Mouse (Mus musculus): Measurements from ENCODE around the gene Kctd13. TPM values are rescaled to one million over a fixed set of nuclear protein-coding genes. Genes with fewer than 3 reads are reported as not detected.

The Kctd13 gene
- polyA plus RNA-seq, 1 experiment = 21.5 TPM

DNA sequence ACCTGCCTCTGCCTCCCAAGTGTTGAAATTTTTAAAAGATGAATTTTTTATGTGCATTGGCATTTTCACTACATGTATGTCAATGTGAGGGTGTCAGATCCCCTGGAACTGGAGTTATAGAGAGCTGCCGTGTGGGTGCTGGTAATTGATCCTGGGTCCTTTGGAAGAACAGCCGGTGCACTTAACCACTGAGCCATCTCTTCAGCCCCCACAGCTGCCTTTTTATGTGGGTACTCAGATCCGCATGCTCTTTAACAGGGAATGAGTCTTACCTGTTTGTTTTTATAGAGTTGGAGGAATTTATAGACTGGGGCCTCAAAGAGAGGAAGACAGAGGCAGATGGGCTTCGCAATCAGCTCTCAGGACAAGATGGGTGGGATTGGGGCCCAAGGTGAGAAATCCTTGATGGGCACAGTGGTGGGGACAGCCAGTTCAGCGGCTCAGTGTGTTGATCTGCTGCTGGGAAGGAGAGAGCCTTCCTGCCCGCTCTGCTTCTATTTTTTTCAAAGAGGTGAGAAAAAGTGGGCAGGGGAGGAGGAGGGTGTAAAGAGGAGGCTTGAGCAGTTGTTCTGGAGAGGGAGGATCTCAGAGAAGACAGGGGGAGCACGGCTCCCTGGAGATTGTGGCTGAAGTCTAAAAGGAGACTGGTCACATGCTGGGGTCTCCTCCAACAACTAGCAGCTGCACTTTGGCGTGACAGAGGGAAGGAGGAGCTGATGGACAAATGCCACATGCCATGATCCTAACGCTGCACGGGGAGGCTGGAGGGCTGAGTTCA is 56.2 kb downstream of the Kctd13 start:
- Histone ChIP-seq H3K27me3 (ENCODE audit: control insufficient read depth, insufficient read depth, low read length) (no peaks in the 10 kb centered on the region), H3K4me1 (ENCODE audit: control insufficient read depth, insufficient read depth, insufficient read length) (no peaks in the 10 kb centered on the region), H3K4me3 (ENCODE audit: extremely low read depth, insufficient read depth, insufficient read length) (no peak overlapping the region), H3K36me3 (ENCODE audit: control insufficient read depth, insufficient read depth, low read length) (peaks cover 30% of the 10 kb centered on the region), H3K27ac (ENCODE audit: insufficient read depth, low read length) (no peak overlapping the region)
- DNase-seq (ENCODE audit: low read depth in 1 of 2, low spot score in 2 of 2) = no peak
- no peak for TF ChIP-seq CTCF (IDR thresholded peaks at IDR 0.05; ENCODE audit: extremely low read depth, insufficient read depth, insufficient read length, insufficient replicate concordance)
- TF ChIP-seq POLR2A (IDR thresholded peaks at IDR 0.05; ENCODE audit: low read depth, low read length) = no peak
- 77% methylated on average over 10 of the region's 10 CpGs for WGBS

DNA sequence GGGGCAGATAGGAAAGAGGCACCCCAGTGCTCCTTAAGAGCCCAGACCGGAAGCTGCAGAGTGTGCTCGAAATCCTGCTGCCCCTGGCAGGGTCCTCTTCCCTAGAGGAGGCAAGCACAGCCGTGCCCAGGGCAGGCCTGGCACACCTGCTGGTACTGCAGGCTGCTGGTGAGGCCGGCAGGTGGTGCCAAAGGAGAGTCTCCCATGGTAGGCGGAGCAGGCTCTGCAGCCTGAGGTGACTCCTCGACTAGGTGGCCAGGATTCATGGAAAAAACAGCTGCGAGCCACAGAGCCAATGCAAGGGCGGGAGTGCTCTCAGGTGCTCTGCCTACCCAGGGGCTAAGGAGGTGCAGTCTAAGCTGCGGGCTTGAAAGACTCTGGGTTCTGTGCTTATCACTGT is 57.6 kb downstream of the Kctd13 start:
- no peak for DNase-seq (ENCODE audit: low read depth in 1 of 2, low spot score in 2 of 2)
- peak; percentile 55; the same call in 1 of the 2 replicates for TF ChIP-seq CTCF (IDR thresholded peaks at IDR 0.05; ENCODE audit: extremely low read depth, insufficient read depth, insufficient read length, insufficient replicate concordance)
- no peak for TF ChIP-seq POLR2A (IDR thresholded peaks at IDR 0.05; ENCODE audit: low read depth, low read length)
- Histone ChIP-seq H3K4me1 (ENCODE audit: control insufficient read depth, insufficient read depth, insufficient read length) (no peaks in the 10 kb centered on the region), H3K27me3 (ENCODE audit: control insufficient read depth, insufficient read depth, low read length) (no peaks in the 10 kb centered on the region), H3K27ac (ENCODE audit: insufficient read depth, low read length) (no peak overlapping the region), H3K4me3 (ENCODE audit: extremely low read depth, insufficient read depth, insufficient read length) (no peak overlapping the region), H3K36me3 (ENCODE audit: control insufficient read depth, insufficient read depth, low read length) (peaks cover 24% of the 10 kb centered on the region)
- 61% methylated on average over 9 of the region's 9 CpGs for WGBS

DNA sequence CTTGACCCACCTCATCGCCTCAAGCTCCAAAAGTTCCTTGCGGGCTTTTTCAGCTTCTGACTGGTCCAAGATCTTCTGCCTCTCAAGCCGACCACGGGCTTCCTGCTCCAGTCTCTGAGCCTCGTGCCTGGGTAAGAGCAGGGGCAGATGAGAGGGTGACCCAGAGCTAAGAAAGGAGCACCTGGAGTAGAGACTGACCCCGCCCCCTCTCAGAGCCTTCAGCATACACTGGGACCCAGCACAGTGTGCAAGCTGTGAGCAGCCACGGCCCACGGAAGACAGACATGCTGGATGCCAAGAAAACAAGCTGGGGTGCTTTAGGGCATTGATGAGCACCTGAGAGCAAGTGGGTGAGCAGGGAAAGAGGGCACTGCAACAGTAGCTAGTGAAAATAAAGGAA is 60.1 kb downstream of the Kctd13 start:
- Histone ChIP-seq H3K4me3 (ENCODE audit: extremely low read depth, insufficient read depth, insufficient read length) (no peak overlapping the region), H3K4me1 (ENCODE audit: control insufficient read depth, insufficient read depth, insufficient read length) (no peaks in the 10 kb centered on the region), H3K36me3 (ENCODE audit: control insufficient read depth, insufficient read depth, low read length) (peaks cover 26% of the 10 kb centered on the region), H3K27me3 (ENCODE audit: control insufficient read depth, insufficient read depth, low read length) (no peaks in the 10 kb centered on the region), H3K27ac (ENCODE audit: insufficient read depth, low read length) (no peak overlapping the region)
- WGBS = 81% methylated on average over 8 of the region's 8 CpGs
- no peak for TF ChIP-seq CTCF (IDR thresholded peaks at IDR 0.05; ENCODE audit: extremely low read depth, insufficient read depth, insufficient read length, insufficient replicate concordance)
- no peak for TF ChIP-seq POLR2A (IDR thresholded peaks at IDR 0.05; ENCODE audit: low read depth, low read length)
- DNase-seq (ENCODE audit: low read depth in 1 of 2, low spot score in 2 of 2) = no peak

Other genes with a start within 250 kb of the Kctd13 start
- 37.4 and 51.8 TPM in 2 replicates for gene Bola2, start 233.5 kb upstream of the Kctd13 start, polyA plus RNA-seq (2012; rRNA removed)
- gene Slx1b, start 233.1 kb upstream of the Kctd13 start, polyA plus RNA-seq (2012; rRNA removed) = 13.2 and 19.5 TPM in 2 replicates
- gene Coro1a, start 221.1 kb upstream of the Kctd13 start, polyA plus RNA-seq (2012; rRNA removed) = 1,755 and 1,932 TPM in 2 replicates
- 97.0 and 108 TPM in 2 replicates for gene Mapk3, start 169.3 kb upstream of the Kctd13 start, polyA plus RNA-seq (2012; rRNA removed)
- gene Gdpd3, start 162.5 kb upstream of the Kctd13 start, polyA plus RNA-seq (2012; rRNA removed) = 7.7 and 62.7 TPM in 2 replicates
- 393 and 605 TPM in 2 replicates for gene Ypel3, start 151.9 kb upstream of the Kctd13 start, polyA plus RNA-seq (2012; rRNA removed)
- gene Tbx6, start 147.4 kb upstream of the Kctd13 start, polyA plus RNA-seq (2012; rRNA removed) = 16.6 and 17.9 TPM in 2 replicates
- gene Ppp4c, start 136.4 kb upstream of the Kctd13 start, polyA plus RNA-seq (2012; rRNA removed) = 175 and 184 TPM in 2 replicates
- 0.30 and 0.62 TPM in 2 replicates for gene Fam57b, start 131.2 kb upstream of the Kctd13 start, polyA plus RNA-seq (2012; rRNA removed)
- gene 4930451I11Rik, start 97.2 kb upstream of the Kctd13 start, polyA plus RNA-seq (2012; rRNA removed) = not detected in 2 replicates
- not detected in 2 replicates for gene Doc2a, start 81.5 kb upstream of the Kctd13 start, polyA plus RNA-seq (2012; rRNA removed)
- 7.4 and 8.6 TPM in 2 replicates for gene Hirip3, start 66.9 kb upstream of the Kctd13 start, polyA plus RNA-seq (2012; rRNA removed)
- gene Ino80e, start 66.5 kb upstream of the Kctd13 start, polyA plus RNA-seq (2012; rRNA removed) = 40.1 and 56.0 TPM in 2 replicates
- 97.0 and 109 TPM in 2 replicates for gene Taok2, start 44.2 kb upstream of the Kctd13 start, polyA plus RNA-seq (2012; rRNA removed)
- gene Tmem219, start 6.0 kb upstream of the Kctd13 start, polyA plus RNA-seq (2012; rRNA removed) = 81.7 and 94.0 TPM in 2 replicates
- gene Asphd1, start 20.7 kb downstream of the Kctd13 start, polyA plus RNA-seq (2012; rRNA removed) = not detected in 2 replicates
- gene Sez6l2, start 21.7 kb downstream of the Kctd13 start, polyA plus RNA-seq (2012; rRNA removed) = 2.4 and 2.9 TPM in 2 replicates
- 154 and 201 TPM in 2 replicates for gene Cdipt, start 47.0 kb downstream of the Kctd13 start, polyA plus RNA-seq (2012; rRNA removed)
- gene Cdiptos, start 47.2 kb downstream of the Kctd13 start, polyA plus RNA-seq (2012; rRNA removed) = 0.59 and 0.71 TPM in 2 replicates
- gene Mvp, start 85.7 kb downstream of the Kctd13 start, polyA plus RNA-seq (2012; rRNA removed) = 63.3 and 80.9 TPM in 2 replicates
- 0.48 and 2.5 TPM in 2 replicates for gene Pagr1b, start 87.6 kb downstream of the Kctd13 start, polyA plus RNA-seq (2012; rRNA removed)
- 3.1 and 3.3 TPM in 2 replicates for gene Pagr1a, start 88.5 kb downstream of the Kctd13 start, polyA plus RNA-seq (2012; rRNA removed)
- 27.8 and 31.8 TPM in 2 replicates for gene Gm42742, start 92.2 kb downstream of the Kctd13 start, polyA plus RNA-seq (2012; rRNA removed)
- gene Prrt2, start 92.3 kb downstream of the Kctd13 start, polyA plus RNA-seq (2012; rRNA removed) = 5.8 and 6.5 TPM in 2 replicates
- gene Maz, start 98.2 kb downstream of the Kctd13 start, polyA plus RNA-seq (2012; rRNA removed) = 215 and 345 TPM in 2 replicates
- gene Kif22, start 113.6 kb downstream of the Kctd13 start, polyA plus RNA-seq (2012; rRNA removed) = 6.3 and 8.2 TPM in 2 replicates
- 1,018 and 1,065 TPM in 2 replicates for gene Zg16, start 158.4 kb downstream of the Kctd13 start, polyA plus RNA-seq (2012; rRNA removed)
- gene AI467606, start 162.5 kb downstream of the Kctd13 start, polyA plus RNA-seq (2012; rRNA removed) = 135 and 221 TPM in 2 replicates
- gene Qprt, start 193.3 kb downstream of the Kctd13 start, polyA plus RNA-seq (2012; rRNA removed) = 5.5 and 5.8 TPM in 2 replicates
- 54.6 and 56.6 TPM in 2 replicates for gene Spn, start 208.9 kb downstream of the Kctd13 start, polyA plus RNA-seq (2012; rRNA removed)

Measured in spleen, adult 2 months (tissue).